Mouse (Mus musculus): Measurements from ENCODE around the gene Baat.

- TF ChIP-seq CTCF (IDR thresholded peaks at IDR 0.05) (no peak), EP300 (IDR thresholded peaks at IDR 0.05) (no peak)
Observed at GRCm38 (mm10) chr4:49512636-49513035, 6.3 kb upstream of the Baat start.
